Mouse (Mus musculus): ENCODE results near the gene Fxr2. TPM values are rescaled to one million over a fixed set of nuclear protein-coding genes. Genes with fewer than 3 reads are reported as not detected.

Fxr2 gene
- polyA plus RNA-seq, 1 experiment, result 29.2 TPM

DNA sequence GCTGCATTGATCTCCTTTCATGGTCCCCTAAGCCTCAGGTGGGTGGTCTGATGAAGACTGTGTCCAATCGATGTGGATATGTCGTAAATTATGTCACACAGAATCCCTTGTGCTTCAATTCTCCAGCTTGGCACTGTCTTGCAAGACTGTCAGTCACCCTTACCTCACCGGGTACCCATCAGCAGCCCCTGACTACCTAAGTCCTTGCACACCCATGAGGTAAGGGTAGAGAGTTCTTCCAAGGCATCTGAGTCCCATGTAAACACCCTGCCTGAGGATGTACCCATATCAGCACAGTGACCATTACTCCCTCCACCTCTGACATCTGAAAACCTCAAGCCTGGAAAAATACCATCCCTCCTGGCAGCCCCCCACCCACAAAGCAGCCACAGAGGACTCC, 28.4 kb upstream of the Fxr2 start:
- Histone ChIP-seq H3K4me1 (ENCODE audit: control insufficient read depth, insufficient read depth, insufficient read length, low read length) (peaks cover 11% of the 10 kb centered on the region), H3K4me3 (ENCODE audit: low read depth, low read length) (no peak overlapping the region), H3K36me3 (ENCODE audit: control insufficient read depth, insufficient read depth, low read length) (no peaks in the 10 kb centered on the region), H3K27ac (ENCODE audit: insufficient read depth, low read depth, low read length) (no peak overlapping the region), H3K27me3 (ENCODE audit: control insufficient read depth, insufficient read depth, low read length) (peaks cover 12% of the 10 kb centered on the region)
- WGBS, result 63% methylated on average over 3 of the region's 3 CpGs
- TF ChIP-seq CTCF (IDR thresholded peaks at IDR 0.05; ENCODE audit: extremely low read depth, insufficient read length, insufficient replicate concordance, low read depth, low read length), result no peak
- TF ChIP-seq POLR2A (IDR thresholded peaks at IDR 0.05; ENCODE audit: low read depth, low read length), result no peak

DNA sequence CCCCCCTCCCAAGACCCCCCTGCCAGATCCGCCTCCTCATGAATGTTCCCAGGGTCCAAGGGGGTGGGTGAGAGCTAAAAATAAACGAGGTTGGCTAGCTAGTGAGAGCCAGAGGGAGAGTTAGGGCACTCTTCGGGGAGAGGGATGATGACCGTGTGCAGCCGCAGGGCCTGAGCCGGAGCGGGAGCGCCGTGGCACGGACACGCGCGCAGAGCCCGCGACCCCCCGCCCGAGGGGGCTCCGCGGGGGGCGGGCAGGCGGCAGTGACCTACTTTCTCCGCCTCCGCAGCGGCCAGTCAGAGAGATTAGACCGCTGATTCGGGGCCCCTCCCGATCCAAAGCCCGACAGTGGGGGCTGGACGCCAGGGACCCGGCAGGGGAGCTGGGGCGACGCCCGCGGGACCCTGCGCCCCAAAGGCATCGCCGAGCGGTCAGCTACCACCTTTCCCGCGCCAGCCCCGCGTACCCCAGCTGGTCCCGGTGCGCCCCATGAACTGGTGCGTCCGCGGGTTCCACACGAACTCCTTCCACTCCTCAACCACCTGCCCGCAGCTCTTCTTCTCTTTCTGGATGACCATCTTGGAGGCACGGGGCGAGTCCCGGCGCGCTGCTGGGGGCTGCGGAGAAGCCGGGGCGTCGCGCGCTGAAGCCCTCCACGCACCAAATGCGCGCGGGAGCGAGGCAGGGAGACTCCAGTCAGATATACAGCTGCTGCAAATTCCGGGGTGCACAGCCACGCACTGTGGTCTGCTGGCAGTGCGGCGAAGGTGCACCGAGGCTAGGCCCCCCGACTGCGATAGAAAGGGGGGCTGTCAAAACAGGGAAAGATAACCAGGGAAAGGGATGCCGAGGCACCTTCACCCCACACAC, 27.8 kb upstream of the Fxr2 start:
- Histone ChIP-seq H3K4me3 (ENCODE audit: low read depth, low read length) (peak overlapping the region; percentile 68), H3K36me3 (ENCODE audit: control insufficient read depth, insufficient read depth, low read length) (no peaks in the 10 kb centered on the region), H3K27ac (ENCODE audit: insufficient read depth, low read depth, low read length) (no peak overlapping the region), H3K27me3 (ENCODE audit: control insufficient read depth, insufficient read depth, low read length) (peaks cover 12% of the 10 kb centered on the region), H3K4me1 (ENCODE audit: control insufficient read depth, insufficient read depth, insufficient read length, low read length) (peaks cover 11% of the 10 kb centered on the region)
- TF ChIP-seq POLR2A (IDR thresholded peaks at IDR 0.05; ENCODE audit: low read depth, low read length), result no peak
- no peak for TF ChIP-seq CTCF (IDR thresholded peaks at IDR 0.05; ENCODE audit: extremely low read depth, insufficient read length, insufficient replicate concordance, low read depth, low read length)
- WGBS, result 1% methylated on average over 73 of the region's 73 CpGs

DNA sequence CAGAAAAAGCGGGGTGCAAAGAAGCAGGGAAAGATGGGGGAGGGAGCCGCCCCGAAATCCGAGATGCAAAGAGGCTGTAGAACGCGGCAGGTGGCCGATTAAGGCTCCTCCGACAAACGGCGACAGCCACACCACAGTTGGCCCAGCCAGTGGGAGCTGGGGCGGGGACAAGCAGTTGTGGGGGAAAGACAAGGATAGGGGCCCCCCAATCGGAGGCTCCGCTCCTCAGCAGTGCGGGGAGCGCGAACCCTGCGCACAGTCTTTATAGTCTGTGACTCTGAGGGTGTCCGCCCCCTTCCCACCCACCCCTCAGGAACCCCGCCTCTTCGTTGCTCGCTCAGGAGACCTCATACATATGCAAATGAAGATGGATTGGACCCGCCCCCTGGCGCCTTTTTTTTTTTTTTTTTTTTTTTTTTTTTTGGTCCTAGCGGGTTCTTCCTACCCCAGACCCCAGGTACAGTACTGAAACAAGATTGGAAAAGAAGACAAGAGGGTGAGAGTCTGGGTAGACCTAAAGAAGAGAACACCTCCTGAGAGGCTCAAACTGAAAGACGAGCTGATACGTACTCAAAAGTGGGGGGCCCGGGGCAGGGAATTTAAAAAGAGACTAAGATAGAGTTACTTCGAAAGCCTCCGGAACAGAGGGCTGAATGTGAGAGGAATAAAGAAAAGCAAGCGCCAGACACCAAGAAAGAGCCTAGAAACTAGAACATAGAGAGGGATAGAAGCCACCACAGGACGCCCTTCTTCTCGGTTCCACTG, 26.9 kb upstream of the Fxr2 start, which contains the start of gene Atp1b2:
Atp1b2 (minus strand) TSS at position 217 of the 765 bp plus-strand sequence.
- peaks cover 12% of the 10 kb centered on the region for H3K27me3 ChIP-seq (ENCODE audit: control insufficient read depth, insufficient read depth, low read length)
- peaks cover 11% of the 10 kb centered on the region for H3K4me1 ChIP-seq (ENCODE audit: control insufficient read depth, insufficient read depth, insufficient read length, low read length)
- no peaks in the 10 kb centered on the region for H3K36me3 ChIP-seq (ENCODE audit: control insufficient read depth, insufficient read depth, low read length)
- peak within 1 kb of the TSS; percentile 68 for H3K4me3 ChIP-seq (ENCODE audit: low read depth, low read length)
- TF ChIP-seq POLR2A (IDR thresholded peaks at IDR 0.05; ENCODE audit: low read depth, low read length), result peak; percentile 75; the same call in 1 of the 2 replicates
- TF ChIP-seq CTCF (IDR thresholded peaks at IDR 0.05; ENCODE audit: extremely low read depth, insufficient read length, insufficient replicate concordance, low read depth, low read length), result 0 out of 2 replicates have a peak, but pooled peaks have one; percentile 0
- no peak within 1 kb of the TSS for H3K27ac ChIP-seq (ENCODE audit: insufficient read depth, low read depth, low read length)
- 3% methylated on average over 32 of the region's 32 CpGs for whole genome bisulfite sequencing

DNA sequence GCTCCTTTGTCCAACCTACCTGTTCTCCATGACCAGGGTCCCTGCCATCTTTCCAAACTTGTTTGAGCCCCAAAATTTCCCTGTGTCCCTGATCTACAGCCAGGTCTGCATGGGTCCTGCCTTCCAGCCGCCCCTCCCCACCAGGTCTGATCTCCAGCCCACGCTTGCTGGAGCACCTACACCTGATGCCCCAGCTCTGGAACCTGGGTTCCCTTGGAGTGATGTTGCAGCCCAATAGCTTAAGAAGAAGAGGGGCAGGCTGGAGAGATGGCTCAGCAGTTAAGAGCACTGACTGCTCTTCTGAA, 26.3 kb upstream of the Fxr2 start:
- H3K36me3 ChIP-seq (ENCODE audit: control insufficient read depth, insufficient read depth, low read length), result no peaks in the 10 kb centered on the region
- no peak overlapping the region for H3K4me3 ChIP-seq (ENCODE audit: low read depth, low read length)
- H3K27me3 ChIP-seq (ENCODE audit: control insufficient read depth, insufficient read depth, low read length), result peaks cover 12% of the 10 kb centered on the region
- H3K4me1 ChIP-seq (ENCODE audit: control insufficient read depth, insufficient read depth, insufficient read length, low read length), result peaks cover 11% of the 10 kb centered on the region
- WGBS, result 77% methylated on average over 2 of the region's 2 CpGs
- no peak for TF ChIP-seq POLR2A (IDR thresholded peaks at IDR 0.05; ENCODE audit: low read depth, low read length)
- no peak for TF ChIP-seq CTCF (IDR thresholded peaks at IDR 0.05; ENCODE audit: extremely low read depth, insufficient read length, insufficient replicate concordance, low read depth, low read length)
- H3K27ac ChIP-seq (ENCODE audit: insufficient read depth, low read depth, low read length), result no peak overlapping the region

DNA sequence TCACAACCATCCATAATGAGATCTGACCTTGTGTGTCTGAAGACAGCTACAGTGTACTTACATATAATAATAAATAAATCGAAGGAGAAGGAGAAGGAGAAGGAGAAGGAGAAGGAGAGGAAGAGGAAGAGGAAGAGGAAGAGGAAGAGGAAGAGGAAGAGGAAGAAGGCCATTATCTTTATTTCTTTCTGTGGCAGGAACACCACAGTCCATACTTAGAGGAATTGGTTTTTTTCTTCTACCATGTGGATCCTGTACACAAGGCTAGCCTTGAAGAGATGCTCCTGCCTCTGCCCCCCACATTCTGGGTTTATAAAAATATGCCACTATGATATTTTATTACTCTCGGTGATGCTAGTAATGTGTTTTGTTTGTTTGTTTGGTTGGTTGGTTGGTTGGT, 26.0 kb upstream of the Fxr2 start:
- H3K27ac ChIP-seq (ENCODE audit: insufficient read depth, low read depth, low read length), result no peak overlapping the region
- TF ChIP-seq CTCF (IDR thresholded peaks at IDR 0.05; ENCODE audit: extremely low read depth, insufficient read length, insufficient replicate concordance, low read depth, low read length) (no peak), POLR2A (IDR thresholded peaks at IDR 0.05; ENCODE audit: low read depth, low read length) (no peak)
- H3K4me1 ChIP-seq (ENCODE audit: control insufficient read depth, insufficient read depth, insufficient read length, low read length), result peaks cover 11% of the 10 kb centered on the region
- no peak overlapping the region for H3K4me3 ChIP-seq (ENCODE audit: low read depth, low read length)
- 81% methylated on average over 2 of the region's 2 CpGs for whole genome bisulfite sequencing
- H3K36me3 ChIP-seq (ENCODE audit: control insufficient read depth, insufficient read depth, low read length), result no peaks in the 10 kb centered on the region
- H3K27me3 ChIP-seq (ENCODE audit: control insufficient read depth, insufficient read depth, low read length), result peaks cover 12% of the 10 kb centered on the region

DNA sequence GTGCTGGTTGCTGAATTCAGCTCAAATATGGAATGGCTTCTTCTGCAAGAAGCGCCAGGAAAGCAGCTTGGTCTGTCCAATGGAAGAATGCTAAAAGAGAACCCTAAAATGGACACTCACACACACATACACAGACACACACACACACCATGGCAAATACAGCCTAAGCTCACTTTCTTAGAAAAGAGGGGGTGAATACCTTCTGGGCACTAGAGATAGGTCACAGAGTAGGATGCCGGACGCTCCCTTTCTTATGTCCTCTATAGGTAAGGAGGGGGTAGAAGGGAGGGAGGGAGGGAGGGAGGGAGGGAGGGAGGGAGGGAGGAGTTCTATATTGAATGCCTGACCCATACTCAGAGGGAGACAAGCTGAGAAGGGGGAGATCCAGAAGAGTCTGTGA, 24.3 kb upstream of the Fxr2 start:
- WGBS, result 81% methylated on average over 3 of the region's 3 CpGs
- no peaks in the 10 kb centered on the region for H3K36me3 ChIP-seq (ENCODE audit: control insufficient read depth, insufficient read depth, low read length)
- H3K27me3 ChIP-seq (ENCODE audit: control insufficient read depth, insufficient read depth, low read length), result peaks cover 12% of the 10 kb centered on the region
- no peak overlapping the region for H3K4me3 ChIP-seq (ENCODE audit: low read depth, low read length)
- peaks cover 11% of the 10 kb centered on the region for H3K4me1 ChIP-seq (ENCODE audit: control insufficient read depth, insufficient read depth, insufficient read length, low read length)
- H3K27ac ChIP-seq (ENCODE audit: insufficient read depth, low read depth, low read length), result no peak overlapping the region
- no peak for TF ChIP-seq POLR2A (IDR thresholded peaks at IDR 0.05; ENCODE audit: low read depth, low read length)
- TF ChIP-seq CTCF (IDR thresholded peaks at IDR 0.05; ENCODE audit: extremely low read depth, insufficient read length, insufficient replicate concordance, low read depth, low read length), result no peak

DNA sequence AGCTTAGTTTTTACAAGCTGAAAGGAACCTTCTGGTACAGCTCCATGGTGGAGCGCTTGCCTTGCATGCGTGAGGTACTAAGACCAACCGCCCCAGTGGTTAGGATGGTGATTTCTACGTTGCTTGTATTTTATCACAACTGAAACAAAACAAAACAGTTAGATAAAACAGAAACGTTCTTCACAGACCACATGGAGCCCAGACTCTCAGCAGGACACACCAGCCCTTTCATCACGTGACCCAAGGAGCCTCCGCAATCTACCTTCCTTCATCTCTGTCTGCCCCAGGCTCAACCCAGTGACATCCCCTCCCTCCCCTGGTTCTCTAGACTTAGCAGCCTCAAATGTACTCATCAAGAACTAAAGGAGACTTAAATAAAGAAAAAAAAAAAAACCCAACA, 23.4 kb upstream of the Fxr2 start:
- Histone ChIP-seq H3K4me3 (ENCODE audit: low read depth, low read length) (no peak overlapping the region), H3K4me1 (ENCODE audit: control insufficient read depth, insufficient read depth, insufficient read length, low read length) (peaks cover 11% of the 10 kb centered on the region), H3K27ac (ENCODE audit: insufficient read depth, low read depth, low read length) (no peak overlapping the region), H3K27me3 (ENCODE audit: control insufficient read depth, insufficient read depth, low read length) (peaks cover 10% of the 10 kb centered on the region), H3K36me3 (ENCODE audit: control insufficient read depth, insufficient read depth, low read length) (no peaks in the 10 kb centered on the region)
- 63% methylated on average over 7 of the region's 7 CpGs for WGBS
- TF ChIP-seq CTCF (IDR thresholded peaks at IDR 0.05; ENCODE audit: extremely low read depth, insufficient read length, insufficient replicate concordance, low read depth, low read length), result no peak
- TF ChIP-seq POLR2A (IDR thresholded peaks at IDR 0.05; ENCODE audit: low read depth, low read length), result no peak

All from small intestine, adult 2 months (tissue).